ENCODE assay signal across 21 mouse cellular contexts in genomic region chr2:150934659-150935058, GRCm38 (mm10). TPM values are rescaled to one million over a fixed set of nuclear protein-coding genes. Genes with fewer than 3 reads are reported as not detected.
DNase-seq lines count a peak whose midpoint lies in the region; ATAC-seq and TF ChIP-seq lines count a peak whose summit lies in the region.
"Had no signal": no experiment of that assay in that cellular context is flagged by ENCODE, and none has a peak within 500 bp of the region (broad histone marks: within the 10 kb centered on the region; RNA-seq: fewer than 3 reads in every experiment).

No protein-coding gene starts in this region.

- no peak overlapping the region for H3K27ac ChIP-seq in embryonic facial prominence, embryonic 14.5 days (replicated peaks; ENCODE audit: low read depth, low read length)
- H3K27ac ChIP-seq in embryonic facial prominence, embryonic 10.5 days (replicated peaks) = no peak overlapping the region
- no peak overlapping the region for H3K27ac ChIP-seq in heart, adult 2 months
- no peak overlapping the region for H3K27ac ChIP-seq in midbrain, embryonic 11.5 days (ENCODE audit: low read depth, low read length)
- no peak overlapping the region for H3K27ac ChIP-seq in midbrain, embryonic 10.5 days (replicated peaks)

- no peak for TF ChIP-seq POLR2A in heart, adult 2 months (IDR thresholded peaks at IDR 0.05; ENCODE audit: insufficient read depth, low read depth, low read length)

- WGBS in embryonic facial prominence, embryonic 14.5 days = 89% methylated on average over 4 of the region's 4 CpGs
- WGBS in embryonic facial prominence, embryonic 10.5 days = 93% methylated on average over 4 of the region's 4 CpGs
- 91% methylated on average over 4 of the region's 4 CpGs for WGBS in heart, adult 2 months
- WGBS in midbrain, embryonic 11.5 days = 96% methylated on average over 4 of the region's 4 CpGs
- WGBS in midbrain, embryonic 10.5 days = 93% methylated on average over 4 of the region's 4 CpGs

- H3K9me3 ChIP-seq in embryonic facial prominence, embryonic 14.5 days (ENCODE audit: control insufficient read depth, low read length) = no peaks in the 10 kb centered on the region
- H3K9me3 ChIP-seq in embryonic facial prominence, embryonic 10.5 days = no peaks in the 10 kb centered on the region
- H3K9me3 ChIP-seq in midbrain, embryonic 11.5 days (ENCODE audit: control insufficient read depth, low read length) = no peaks in the 10 kb centered on the region
- no peaks in the 10 kb centered on the region for H3K9me3 ChIP-seq in midbrain, embryonic 10.5 days (replicated peaks)
- H3K9me3 ChIP-seq: G1E had no signal

- H3K36me3 ChIP-seq in embryonic facial prominence, embryonic 14.5 days (ENCODE audit: control insufficient read depth, insufficient read depth, low read length) = peaks cover 36% of the 10 kb centered on the region; the same call in 1 of the 2 replicates
- peaks cover 84% of the 10 kb centered on the region for H3K36me3 ChIP-seq in embryonic facial prominence, embryonic 10.5 days (replicated peaks)
- H3K36me3 ChIP-seq in heart, adult 2 months (ENCODE audit: control insufficient read depth, insufficient read depth, low read length) = no peaks in the 10 kb centered on the region
- H3K36me3 ChIP-seq in midbrain, embryonic 11.5 days (ENCODE audit: control insufficient read depth, insufficient read depth, low read length) = peaks cover 8% of the 10 kb centered on the region; the same call in 1 of the 2 replicates
- peaks cover 86% of the 10 kb centered on the region for H3K36me3 ChIP-seq in midbrain, embryonic 10.5 days

- TF ChIP-seq CTCF in heart, adult 2 months (IDR thresholded peaks at IDR 0.05) = no peak

- H3K79me2 ChIP-seq in heart, adult 2 months (replicated peaks; ENCODE audit: control insufficient read depth, insufficient read depth, low read length) = no peaks in the 10 kb centered on the region

- no peak for DNase-seq in embryonic facial prominence, embryonic 14.5 days (ENCODE audit: low spot score)
- DNase-seq in embryonic facial prominence, embryonic 10.5 days (ENCODE audit: low spot score) = no peak
- DNase-seq in heart, adult 11 months = peak; percentile 57
- no peak for DNase-seq in heart, adult 2 months
- peak; percentile 70 for DNase-seq in midbrain, embryonic 11.5 days (ENCODE audit: low spot score, missing footprints)
- DNase-seq in midbrain, embryonic 10.5 days (ENCODE audit: low spot score) = no peak
- DNase-seq: adrenal gland, adult 2 months; adrenal gland, adult 8-10 months; adrenal gland, postnatal 10 days; adrenal gland, postnatal 14 days; adrenal gland, postnatal 25 days; adrenal gland, postnatal 36 days; B cell, adult 2 months; cerebellum, adult 11 months; cerebellum, adult 11-12 months; cerebellum, adult 18-20 months had no signal

- H3K9ac ChIP-seq in embryonic facial prominence, embryonic 14.5 days (ENCODE audit: low read depth, low read length) = no peak overlapping the region
- H3K9ac ChIP-seq in heart, adult 2 months (ENCODE audit: low read depth, low read length) = no peak overlapping the region
- no peak overlapping the region for H3K9ac ChIP-seq in midbrain, embryonic 11.5 days (ENCODE audit: low read length)

- no peaks in the 10 kb centered on the region for H3K27me3 ChIP-seq in embryonic facial prominence, embryonic 14.5 days (replicated peaks; ENCODE audit: control insufficient read depth, insufficient read depth, low read length)
- H3K27me3 ChIP-seq in embryonic facial prominence, embryonic 10.5 days (replicated peaks; ENCODE audit: low read depth, poor library complexity, severe bottlenecking) = no peaks in the 10 kb centered on the region
- no peaks in the 10 kb centered on the region for H3K27me3 ChIP-seq in heart, adult 2 months (ENCODE audit: control insufficient read depth, insufficient read depth, low read length)
- no peaks in the 10 kb centered on the region for H3K27me3 ChIP-seq in midbrain, embryonic 11.5 days (ENCODE audit: control insufficient read depth, insufficient read depth, low read length)
- H3K27me3 ChIP-seq in midbrain, embryonic 10.5 days (ENCODE audit: low read depth, poor library complexity, severe bottlenecking) = no peaks in the 10 kb centered on the region
- H3K27me3 ChIP-seq: CH12.LX, Patski had no signal

- H3K4me1 ChIP-seq in embryonic facial prominence, embryonic 14.5 days (ENCODE audit: control insufficient read depth, insufficient read depth, low read length) = no peaks in the 10 kb centered on the region
- H3K4me1 ChIP-seq in embryonic facial prominence, embryonic 10.5 days = no peaks in the 10 kb centered on the region
- no peaks in the 10 kb centered on the region for H3K4me1 ChIP-seq in heart, adult 2 months (ENCODE audit: control insufficient read depth, insufficient read depth, low read length)
- no peaks in the 10 kb centered on the region for H3K4me1 ChIP-seq in midbrain, embryonic 11.5 days (ENCODE audit: control insufficient read depth, insufficient read depth, low read length)
- H3K4me1 ChIP-seq in midbrain, embryonic 10.5 days = no peaks in the 10 kb centered on the region

- peak; percentile 60; the same call in 1 of the 2 replicates for ATAC-seq in embryonic facial prominence, embryonic 14.5 days (ENCODE audit: low read depth)
- ATAC-seq in midbrain, embryonic 11.5 days (ENCODE audit: low FRiP score) = no peak
- ATAC-seq: activated CD4-positive, CD25-positive, alpha-beta regulatory T cell, adult 4 months; CD4-positive, CD25-positive, alpha-beta regulatory T cell, adult 4 months; Patski had no signal

- no peak overlapping the region for H3K4me2 ChIP-seq in embryonic facial prominence, embryonic 14.5 days (ENCODE audit: low read depth, low read length)
- H3K4me2 ChIP-seq in midbrain, embryonic 11.5 days = no peak overlapping the region

- intact Hi-C loops in heart, adult 2 months (cut with DNase I) = no loop called here

- no peak overlapping the region for H3K4me3 ChIP-seq in embryonic facial prominence, embryonic 14.5 days (ENCODE audit: low read depth, low read length)
- no peak overlapping the region for H3K4me3 ChIP-seq in embryonic facial prominence, embryonic 10.5 days
- no peak overlapping the region for H3K4me3 ChIP-seq in heart, adult 2 months
- H3K4me3 ChIP-seq in midbrain, embryonic 11.5 days (ENCODE audit: low read depth, low read length) = no peak overlapping the region
- no peak overlapping the region for H3K4me3 ChIP-seq in midbrain, embryonic 10.5 days

- TF ChIP-seq EP300 in heart, adult 2 months (IDR thresholded peaks at IDR 0.05; ENCODE audit: insufficient read depth, low read depth, low read length) = no peak

RNA-seq across cellular contexts. Expression of gene Gins1, which starts 29.5 kb away (rescaled TPM):
- 30.0 and 34.7 TPM in 2 replicates for polyA plus RNA-seq in embryonic facial prominence, embryonic 14.5 days (2014; fragmentation: Nextera tagmentation; extraction: Ambion mirVana)
- 74.1 and 76.0 TPM in 2 replicates for polyA plus RNA-seq in embryonic facial prominence, embryonic 10.5 days (2016; fragmentation: Nextera tagmentation; extraction: Ambion mirVana)
- total RNA-seq in heart, adult 2 months (2021) = 1 to 10 TPM; 3.3 to 5.5 TPM
- polyA plus RNA-seq in heart, adult 2 months (2012; rRNA removed) = 1.8 and 2.1 TPM in 2 replicates
- 73.8 and 82.1 TPM in 2 replicates for polyA plus RNA-seq in midbrain, embryonic 11.5 days (2014; fragmentation: Nextera tagmentation; extraction: Ambion mirVana)
- polyA plus RNA-seq in midbrain, embryonic 10.5 days (2016; fragmentation: Nextera tagmentation; extraction: Ambion mirVana) = 78.8 and 81.0 TPM in 2 replicates

RNA-seq across cellular contexts. Expression of gene Abhd12, which starts 30.1 kb away (rescaled TPM):
- polyA plus RNA-seq in embryonic facial prominence, embryonic 14.5 days (2014; fragmentation: Nextera tagmentation; extraction: Ambion mirVana) = 65.9 and 72.5 TPM in 2 replicates
- polyA plus RNA-seq in embryonic facial prominence, embryonic 10.5 days (2016; fragmentation: Nextera tagmentation; extraction: Ambion mirVana) = 46.0 and 51.3 TPM in 2 replicates
- 10 to 100 TPM; 47.7 to 51.2 TPM for total RNA-seq in heart, adult 2 months (2021)
- 37.6 and 53.7 TPM in 2 replicates for polyA plus RNA-seq in heart, adult 2 months (2012; rRNA removed)
- polyA plus RNA-seq in midbrain, embryonic 11.5 days (2014; fragmentation: Nextera tagmentation; extraction: Ambion mirVana) = 54.4 and 55.1 TPM in 2 replicates
- 47.0 and 53.0 TPM in 2 replicates for polyA plus RNA-seq in midbrain, embryonic 10.5 days (2016; fragmentation: Nextera tagmentation; extraction: Ambion mirVana)

Comparison
In these comparisons a context has a peak if more than half of its experiments do, and no peak if none do; other contexts are left out.
1. DNase-seq: peak in heart, adult 11 months (single experiment) and midbrain, embryonic 11.5 days (single experiment); none in embryonic facial prominence, embryonic 14.5 days (single experiment), embryonic facial prominence, embryonic 10.5 days (single experiment), heart, adult 2 months (0 of 2) and midbrain, embryonic 10.5 days (single experiment).